Mouse (Mus musculus) spleen, adult 18-20 months (tissue): ENCODE results near the gene Rfx2.

ENCODE experiments used
- DNase-seq, 2 experiments: peaks; one replicate each; pipeline ENCODE4 v3.0.0; 2022; ENCODE audit warnings: mixed read lengths in 2 of 2

The Rfx2 gene

GRCm38 (mm10) chr17:56830411-56831110 lies at the start of gene Rfx2:
TSS of gene Rfx2 (minus strand) at chr17:56831013.
- peak in 1 of 2 experiments; percentile 23 for DNase-seq

GRCm38 (mm10) chr17:56877426-56877825 lies 46.6 kb upstream of the Rfx2 start:
- DNase-seq, result no peak

GRCm38 (mm10) chr17:56876981-56877380 lies 46.2 kb upstream of the Rfx2 start:
- DNase-seq, result no peak

- no peak for DNase-seq
Measured at GRCm38 (mm10) chr17:56876465-56876864, 45.7 kb upstream of the Rfx2 start.

- DNase-seq, result no peak
Measured at GRCm38 (mm10) chr17:56874936-56875651, 44.3 kb upstream of the Rfx2 start, which contains the start of gene 1700061G19Rik. TSS of gene 1700061G19Rik (plus strand) at chr17:56875477.

GRCm38 (mm10) chr17:56874237-56874636 lies 43.4 kb upstream of the Rfx2 start, which contains the start of gene Acsbg2:
TSS of gene Acsbg2 (minus strand) at chr17:56874447.
- no peak for DNase-seq

- DNase-seq, result no peak
Measured at GRCm38 (mm10) chr17:56872512-56872911, 41.7 kb upstream of the Rfx2 start.

- no peak for DNase-seq
Measured at GRCm38 (mm10) chr17:56871767-56872166, 41.0 kb upstream of the Rfx2 start.

GRCm38 (mm10) chr17:56870287-56870953 lies 39.6 kb upstream of the Rfx2 start:
- no peak for DNase-seq

GRCm38 (mm10) chr17:56869481-56869977 lies 38.7 kb upstream of the Rfx2 start:
- DNase-seq, result no peak

- no peak for DNase-seq
Measured at GRCm38 (mm10) chr17:56866071-56866470, 35.3 kb upstream of the Rfx2 start.

- no peak for DNase-seq
Measured at GRCm38 (mm10) chr17:56861197-56861596, 30.4 kb upstream of the Rfx2 start.

GRCm38 (mm10) chr17:56858922-56859321 lies 28.1 kb upstream of the Rfx2 start:
- no peak for DNase-seq

GRCm38 (mm10) chr17:56858216-56858615 lies 27.4 kb upstream of the Rfx2 start:
- DNase-seq, result peak; percentile 40 to 77

- DNase-seq, result no peak
Measured at GRCm38 (mm10) chr17:56855421-56855820, 24.6 kb upstream of the Rfx2 start.

- no peak for DNase-seq
Measured at GRCm38 (mm10) chr17:56851167-56851566, 20.4 kb upstream of the Rfx2 start.

GRCm38 (mm10) chr17:56849710-56850109 lies 18.9 kb upstream of the Rfx2 start:
- DNase-seq, result no peak

- no peak for DNase-seq
Measured at GRCm38 (mm10) chr17:56848785-56849184, 18.0 kb upstream of the Rfx2 start.

- no peak for DNase-seq
Measured at GRCm38 (mm10) chr17:56843678-56844077, 12.9 kb upstream of the Rfx2 start.

- DNase-seq, result no peak
Measured at GRCm38 (mm10) chr17:56842173-56842572, 11.4 kb upstream of the Rfx2 start.

- no peak for DNase-seq
Measured at GRCm38 (mm10) chr17:56840524-56840923, 9.7 kb upstream of the Rfx2 start.

- no peak for DNase-seq
Measured at GRCm38 (mm10) chr17:56836336-56836735, 5.5 kb upstream of the Rfx2 start.

- DNase-seq, result no peak
Measured at GRCm38 (mm10) chr17:56833381-56833780, 2.6 kb upstream of the Rfx2 start.
